Mouse (Mus musculus): Measurements from ENCODE around the gene Ppp1r12b.

DNA sequence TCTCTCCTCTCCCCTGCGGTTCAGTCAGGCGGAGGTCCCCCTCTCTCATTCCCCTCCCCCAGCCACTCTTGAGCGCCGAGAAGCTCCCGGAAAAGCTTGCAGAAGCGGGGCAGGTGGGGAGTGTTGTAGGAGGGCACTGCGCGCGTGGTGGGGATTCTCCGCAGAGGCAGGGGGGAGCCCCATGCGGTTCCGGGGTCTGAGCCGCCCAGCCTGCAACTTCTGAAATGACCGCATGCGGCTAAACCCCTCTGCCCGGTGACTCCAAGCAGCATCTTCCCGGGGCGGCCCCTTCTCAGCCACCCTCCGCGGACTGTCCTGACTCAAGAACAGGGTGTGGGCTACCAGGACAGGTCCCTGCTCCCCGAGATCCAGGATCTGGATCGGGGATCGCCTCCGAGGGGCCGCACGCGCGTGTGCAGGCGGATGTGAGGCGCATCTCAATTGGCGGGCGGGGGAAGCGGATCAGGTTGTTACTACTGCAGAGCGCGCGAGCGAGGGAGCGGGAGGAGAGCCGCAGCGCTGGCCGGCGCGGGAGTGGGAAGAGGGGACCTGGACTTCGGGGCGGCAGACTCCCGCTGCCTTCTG, 246.8 kb downstream of the Ppp1r12b start:
- TF ChIP-seq CTCF (IDR thresholded peaks at IDR 0.05; ENCODE audit: low read depth, low read length) (no peak), EP300 (IDR thresholded peaks at IDR 0.05; ENCODE audit: insufficient read depth, low read depth, low read length) (no peak)

Measured in ES-Bruce4 (cell line).